Mouse (Mus musculus): ENCODE measurements around the gene Gm1979. TPM values are rescaled to one million over a fixed set of nuclear protein-coding genes. Genes with fewer than 3 reads are reported as not detected.
"Not testable (repeated sequence)": the region's sequence is repeated elsewhere in the genome, so short reads cannot be mapped to it uniquely, and the experiment has no call there.

The Gm1979 gene
- polyA plus RNA-seq, 2 experiments = 0.15 TPM; not detected in 1

DNA sequence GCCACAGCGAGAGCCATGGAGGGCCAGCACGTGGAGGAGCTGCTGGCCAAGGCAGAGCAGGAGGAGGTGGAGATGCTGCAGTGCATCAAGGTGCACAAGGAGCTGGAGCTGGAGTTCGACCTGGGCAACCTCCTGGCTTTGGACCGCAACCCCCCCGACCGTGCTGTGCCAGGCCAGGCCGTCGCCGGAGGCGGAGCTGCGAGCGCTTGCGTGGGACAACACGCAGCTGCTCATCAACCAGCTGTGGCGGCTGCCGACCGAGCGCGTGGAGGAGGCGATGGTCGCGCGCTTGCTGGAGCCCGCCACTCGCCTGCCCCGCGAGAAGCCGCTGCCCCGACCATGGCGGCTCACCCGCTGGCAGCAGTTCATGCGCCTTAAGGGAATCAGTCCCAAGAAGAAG lies 48.0 kb downstream of the Gm1979 start:
- not testable (repeated sequence) for H3K4me2 ChIP-seq (replicated peaks; ENCODE audit: low read depth, low read length, severe bottlenecking); H3K9ac ChIP-seq (ENCODE audit: low read depth, low read length, severe bottlenecking); H3K4me3 ChIP-seq (replicated peaks; ENCODE audit: low read length); H3K27ac ChIP-seq (replicated peaks; ENCODE audit: low read depth, low read length); ATAC-seq (ENCODE audit: low FRiP score, low read depth); H3K27me3 ChIP-seq (ENCODE audit: control insufficient read depth, insufficient read depth, low read length); H3K9me3 ChIP-seq (ENCODE audit: control insufficient read depth, low read length); H3K36me3 ChIP-seq (ENCODE audit: control insufficient read depth, insufficient read depth, low read length); H3K4me1 ChIP-seq (ENCODE audit: control insufficient read depth, insufficient read depth, low read length)
- 31% methylated on average over 25 of the region's 32 CpGs for WGBS
- peak; percentile 2 for DNase-seq (ENCODE audit: low spot score)

DNA sequence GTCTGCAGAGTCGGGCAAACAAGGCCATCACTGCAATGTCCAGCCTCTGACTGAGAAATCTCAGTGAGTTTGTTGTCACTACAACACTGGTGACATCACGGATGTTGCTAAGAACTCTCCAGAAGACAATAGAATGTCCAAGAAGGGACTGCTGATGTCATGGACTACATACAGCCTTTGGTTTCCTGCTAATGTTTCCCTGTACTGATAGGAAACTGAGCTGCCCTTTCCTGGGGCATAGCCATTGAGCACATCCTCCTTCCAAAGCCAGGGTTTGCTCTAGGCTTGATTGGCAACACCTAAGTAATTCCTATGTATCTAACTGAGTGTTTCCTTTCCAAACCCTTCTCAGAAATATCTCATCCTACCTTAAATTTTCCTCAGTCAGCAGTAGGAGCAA lies 50.3 kb downstream of the Gm1979 start, which contains the start of gene Gm21671:
TSS of gene Gm21671 (minus strand) at position 101 of the 400 bp plus-strand sequence.
- H3K27ac ChIP-seq (replicated peaks; ENCODE audit: low read depth, low read length); H3K4me3 ChIP-seq (replicated peaks; ENCODE audit: low read length); H3K36me3 ChIP-seq (ENCODE audit: control insufficient read depth, insufficient read depth, low read length); H3K9me3 ChIP-seq (ENCODE audit: control insufficient read depth, low read length); DNase-seq (ENCODE audit: low spot score); H3K27me3 ChIP-seq (ENCODE audit: control insufficient read depth, insufficient read depth, low read length); H3K4me1 ChIP-seq (ENCODE audit: control insufficient read depth, insufficient read depth, low read length); ATAC-seq (ENCODE audit: low FRiP score, low read depth); H3K4me2 ChIP-seq (replicated peaks; ENCODE audit: low read depth, low read length, severe bottlenecking); H3K9ac ChIP-seq (ENCODE audit: low read depth, low read length, severe bottlenecking): not testable (repeated sequence)
- 68% methylated on average over 2 of the region's 2 CpGs for WGBS

Other genes starting within 250 kb of the Gm1979 start
- gene Actr3b, start 244.8 kb downstream of the Gm1979 start, polyA plus RNA-seq (2012; rRNA removed) = 2.2 and 2.3 TPM in 2 replicates
- 4.2 and 4.6 TPM in 2 replicates for gene Actr3b, start 244.8 kb downstream of the Gm1979 start, polyA plus RNA-seq (2014; fragmentation: Nextera tagmentation; extraction: Ambion mirVana)
- not detected in 2 replicates for gene Gm21663, start 62.4 kb downstream of the Gm1979 start, polyA plus RNA-seq (2012; rRNA removed)
- gene Gm21663, start 62.4 kb downstream of the Gm1979 start, polyA plus RNA-seq (2014; fragmentation: Nextera tagmentation; extraction: Ambion mirVana) = 0.19 TPM in 1 of 2 replicates, not detected in the other
- gene Gm21671, start 50.4 kb downstream of the Gm1979 start, polyA plus RNA-seq (2012; rRNA removed) = 0.03 TPM in 1 of 2 replicates, not detected in the other
- 0.12 TPM in 1 of 2 replicates, not detected in the other for gene Gm21671, start 50.4 kb downstream of the Gm1979 start, polyA plus RNA-seq (2014; fragmentation: Nextera tagmentation; extraction: Ambion mirVana)
- gene Gm21680, start 32.1 kb downstream of the Gm1979 start, polyA plus RNA-seq (2012; rRNA removed) = not detected in 2 replicates
- gene Gm21680, start 32.1 kb downstream of the Gm1979 start, polyA plus RNA-seq (2014; fragmentation: Nextera tagmentation; extraction: Ambion mirVana) = 0.12 and 0.18 TPM in 2 replicates
- gene Gm21698, start 16.1 kb downstream of the Gm1979 start, polyA plus RNA-seq (2012; rRNA removed) = not detected in 2 replicates
- 0.07 and 0.12 TPM in 2 replicates for gene Gm21698, start 16.1 kb downstream of the Gm1979 start, polyA plus RNA-seq (2014; fragmentation: Nextera tagmentation; extraction: Ambion mirVana)
- gene Gm5862, start 18.1 kb upstream of the Gm1979 start, polyA plus RNA-seq (2012; rRNA removed) = not detected in 2 replicates
- not detected in 2 replicates for gene Gm5862, start 18.1 kb upstream of the Gm1979 start, polyA plus RNA-seq (2014; fragmentation: Nextera tagmentation; extraction: Ambion mirVana)
- gene Speer4a, start 34.8 kb upstream of the Gm1979 start, polyA plus RNA-seq (2012; rRNA removed) = not detected in 2 replicates
- gene Speer4a, start 34.8 kb upstream of the Gm1979 start, polyA plus RNA-seq (2014; fragmentation: Nextera tagmentation; extraction: Ambion mirVana) = not detected in 2 replicates
- not detected in 2 replicates for gene Gm7347, start 53.8 kb upstream of the Gm1979 start, polyA plus RNA-seq (2012; rRNA removed)
- 0.07 and 0.14 TPM in 2 replicates for gene Gm7347, start 53.8 kb upstream of the Gm1979 start, polyA plus RNA-seq (2014; fragmentation: Nextera tagmentation; extraction: Ambion mirVana)
- not detected in 2 replicates for gene Gm10471, start 84.5 kb upstream of the Gm1979 start, polyA plus RNA-seq (2012; rRNA removed)
- gene Gm10471, start 84.5 kb upstream of the Gm1979 start, polyA plus RNA-seq (2014; fragmentation: Nextera tagmentation; extraction: Ambion mirVana) = 0.07 and 0.11 TPM in 2 replicates
- gene 5031410I06Rik, start 100.6 kb upstream of the Gm1979 start, polyA plus RNA-seq (2012; rRNA removed) = not detected in 2 replicates
- gene 5031410I06Rik, start 100.6 kb upstream of the Gm1979 start, polyA plus RNA-seq (2014; fragmentation: Nextera tagmentation; extraction: Ambion mirVana) = not detected in 2 replicates
- not detected in 2 replicates for gene Gm10220, start 116.6 kb upstream of the Gm1979 start, polyA plus RNA-seq (2012; rRNA removed)
- 0.08 TPM in 1 of 2 replicates, not detected in the other for gene Gm10220, start 116.6 kb upstream of the Gm1979 start, polyA plus RNA-seq (2014; fragmentation: Nextera tagmentation; extraction: Ambion mirVana)

All from limb, embryonic 14.5 days (tissue).